ENCODE assay signal across 8 mouse cellular contexts in the genomic region with DNA sequence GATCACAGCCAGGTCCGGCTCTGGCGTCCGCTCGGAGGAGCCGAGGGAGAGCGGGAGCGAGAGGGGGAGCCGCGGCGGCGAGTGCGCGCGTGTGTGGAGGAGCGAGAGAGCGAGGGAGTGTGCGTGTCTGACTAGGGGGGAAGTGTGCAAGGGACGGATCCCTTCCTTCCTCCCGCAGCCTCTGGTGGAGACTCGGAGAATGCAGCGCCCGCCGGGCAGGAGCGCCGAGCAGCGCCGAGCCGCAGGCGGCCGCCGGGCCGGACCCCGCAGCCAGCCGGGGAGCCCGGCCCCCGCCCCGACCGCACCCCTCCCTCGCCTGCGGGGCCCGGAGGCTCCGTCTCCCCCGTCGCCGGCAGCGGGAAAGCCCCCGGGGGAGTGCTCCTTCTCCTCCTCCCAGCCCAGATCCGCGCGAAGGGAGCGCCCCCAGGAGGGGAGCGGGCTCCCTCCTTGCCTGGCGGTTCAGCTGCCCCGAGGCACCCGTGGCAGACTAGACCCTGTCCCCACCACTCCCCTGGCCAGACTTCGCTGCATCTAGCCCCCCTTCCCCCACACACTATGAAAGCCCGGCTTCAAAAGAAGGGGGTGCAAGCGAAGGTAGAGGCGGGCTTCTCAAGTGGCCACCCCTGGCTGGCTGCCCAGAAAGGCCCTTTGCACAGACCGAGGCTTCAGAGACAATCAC. TPM values are rescaled to one million over a fixed set of nuclear protein-coding genes. Genes with fewer than 3 reads are reported as not detected.
DNase-seq lines count a peak whose midpoint lies in the region; ATAC-seq and TF ChIP-seq lines count a peak whose summit lies in the region.

Gene Cdh22 (minus strand): TSS at position 241 of the 679 bp plus-strand sequence.

- no peak for TF ChIP-seq CTCF in Patski (IDR thresholded peaks at IDR 0.05)
- TF ChIP-seq CTCF in lung, adult 2 months (IDR thresholded peaks at IDR 0.05; ENCODE audit: insufficient read depth, low read length) = peak; percentile 29; the same call in 1 of the 2 replicates

- H3K36me3 ChIP-seq in neural tube, embryonic 15.5 days = no peaks in the 10 kb centered on the region

- H3K4me3 ChIP-seq in lung, adult 2 months (replicated peaks; ENCODE audit: extremely low read depth, low read depth, low read length) = peak within 1 kb of the TSS; percentile 57
- H3K4me3 ChIP-seq in neural tube, embryonic 15.5 days (replicated peaks) = peak within 1 kb of the TSS; percentile 66

- H3K9ac ChIP-seq in neural tube, embryonic 15.5 days (replicated peaks) = peak within 1 kb of the TSS; percentile 70

- TF ChIP-seq POLR2A in lung, adult 2 months (IDR thresholded peaks at IDR 0.05; ENCODE audit: borderline replicate concordance, extremely low read depth, low read depth, low read length) = no peak

- H3K9me3 ChIP-seq in neural tube, embryonic 15.5 days (replicated peaks) = no peaks in the 10 kb centered on the region

- peak; percentile 52 for ATAC-seq in Patski
- peak; percentile 90 for ATAC-seq in frontal cortex, adult (ENCODE audit: low TSS enrichment)
- peak; percentile 43 to 50; a peak in 2 of 4 replicates for ATAC-seq in hematopoietic stem cell, adult 5-6 weeks (replicated peaks in 1 of 2; ENCODE audit: insufficient read depth in 1 of 2, low FRiP score in 2 of 2, low TSS enrichment in 1 of 2, low read depth in 1 of 2, poor library complexity in 2 of 2, severe bottlenecking in 2 of 2)
- ATAC-seq in neural tube, embryonic 15.5 days (ENCODE audit: low FRiP score) = peak; percentile 83

- peaks cover 64% of the 10 kb centered on the region for H3K27me3 ChIP-seq in Patski
- peaks cover 82% of the 10 kb centered on the region for H3K27me3 ChIP-seq in neural tube, embryonic 15.5 days (replicated peaks)

- WGBS in lung, adult 2 months = under 1% methylated on average over 56 of the region's 60 CpGs
- WGBS in neural tube, embryonic 15.5 days = under 1% methylated on average over 41 of the region's 60 CpGs

- H3K4me1 ChIP-seq in lung, adult 2 months (ENCODE audit: control insufficient read depth, insufficient read depth, low read length) = peaks cover 11% of the 10 kb centered on the region
- peaks cover 30% of the 10 kb centered on the region for H3K4me1 ChIP-seq in neural tube, embryonic 15.5 days

- POLR2A ChIA-PET in Patski (lab: Charles Lee) = no interaction called here

- CTCF ChIA-PET in Patski (lab: Charles Lee) = no interaction called here

- DNase-seq in Patski (ENCODE audit: low read depth, low spot score) = no peak
- peak; percentile 82 for DNase-seq in cerebellum, adult 8-10 months
- peak; percentile 79 to 80 for DNase-seq in layer of hippocampus, postnatal 10 days (ENCODE audit: low spot score in 2 of 2)
- DNase-seq in lung, adult 2 months = peak; percentile 40
- peak; percentile 46 for DNase-seq in urinary bladder, postnatal 14 days (ENCODE audit: low spot score)

- peak within 1 kb of the TSS; percentile 89 for H3K4me2 ChIP-seq in neural tube, embryonic 15.5 days

- H3K27ac ChIP-seq in neural tube, embryonic 15.5 days (replicated peaks) = peak within 1 kb of the TSS; percentile 67

- in situ Hi-C loops in Patski (cut with MboI; ENCODE audit: low pct_unique_long_range_greater_than_20kb) = no loop called here

RNA-seq across cellular contexts. Expression of gene Cdh22, which starts in this region (rescaled TPM):
- not detected for polyA plus RNA-seq in Patski (2021)
- not detected in 2 replicates for total RNA-seq in hematopoietic stem cell, adult 5-6 weeks (2017)
- total RNA-seq in layer of hippocampus, postnatal 10 days (2021) = 10 to 100 TPM; 13.5 to 15.8 TPM
- 2.0 and 3.0 TPM in 2 replicates for polyA plus RNA-seq in lung, adult 2 months (2012; rRNA removed)
- polyA plus RNA-seq in neural tube, embryonic 15.5 days (2015; fragmentation: Nextera tagmentation; extraction: Ambion mirVana) = 11.9 and 15.2 TPM in 2 replicates

Comparison
In these comparisons a context has a peak if more than half of its experiments do, and no peak if none do; other contexts are left out.
1. RNA of gene Cdh22 (total RNA-seq): 13.5 to 15.8 TPM in layer of hippocampus, postnatal 10 days; not detected in hematopoietic stem cell, adult 5-6 weeks; every median in the first group is over 10 times any median in the second.
2. Peak in ATAC-seq in Patski; RNA of the gene not detected or under 1 TPM.
3. Peak in ATAC-seq in hematopoietic stem cell, adult 5-6 weeks; RNA of the gene not detected or under 1 TPM.
4. Peak in every context shown above with its lines, with median percentiles within 50 percentile points of each other: ATAC-seq.